Mouse (Mus musculus) erythroblast, embryonic 14.5 days (primary cell): ENCODE data around the gene Treml1.

ENCODE experiments used
- GATA1 ChIP-seq: IDR thresholded peaks from 2 replicates; pipeline ENCODE4 v1.6.1; 2012; ENCODE audit warnings: low read length, inconsistent platforms, mixed read lengths
- TAL1 ChIP-seq: IDR thresholded peaks from 3 replicates; pipeline ENCODE4 v1.6.1; 2012; ENCODE audit warnings: low read length, inconsistent platforms, mixed read lengths

DNA sequence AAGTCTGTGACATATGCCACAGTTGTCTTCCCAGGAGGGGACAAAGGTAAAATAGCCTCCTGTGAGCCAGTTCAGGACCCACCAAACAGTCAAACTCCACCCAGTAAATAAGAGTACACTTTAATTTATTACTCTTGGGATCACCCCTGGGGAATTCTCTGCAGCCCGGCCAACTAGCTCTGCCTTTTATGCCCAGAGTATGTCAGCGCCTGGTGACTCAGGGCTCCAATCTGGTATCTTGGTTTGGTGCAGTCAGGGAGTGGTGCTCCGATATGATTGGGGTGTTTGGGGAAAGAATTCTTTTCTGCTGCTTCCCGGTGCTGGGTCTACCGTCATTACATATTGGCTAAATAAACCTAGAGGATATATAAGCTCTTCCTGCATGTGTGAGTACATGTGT is 7.1 kb downstream of the Treml1 start:
- TF ChIP-seq TAL1 (no peak), GATA1 (no peak)
